Mouse (Mus musculus): ENCODE measurements around the gene Ctdspl.

GRCm38 (mm10) chr9:118925286-118926110 lies 755 bp upstream of the Ctdspl start:
- TF ChIP-seq CTCF (IDR thresholded peaks at IDR 0.05; ENCODE audit: extremely low read depth, insufficient read length, insufficient replicate concordance, low read depth, low read length) (no peak), POLR2A (IDR thresholded peaks at IDR 0.05; ENCODE audit: low read depth, low read length) (no peak)

Data from small intestine, adult 2 months (tissue).